8 mouse cellular contexts compared by ENCODE assay signal in the genomic region with DNA sequence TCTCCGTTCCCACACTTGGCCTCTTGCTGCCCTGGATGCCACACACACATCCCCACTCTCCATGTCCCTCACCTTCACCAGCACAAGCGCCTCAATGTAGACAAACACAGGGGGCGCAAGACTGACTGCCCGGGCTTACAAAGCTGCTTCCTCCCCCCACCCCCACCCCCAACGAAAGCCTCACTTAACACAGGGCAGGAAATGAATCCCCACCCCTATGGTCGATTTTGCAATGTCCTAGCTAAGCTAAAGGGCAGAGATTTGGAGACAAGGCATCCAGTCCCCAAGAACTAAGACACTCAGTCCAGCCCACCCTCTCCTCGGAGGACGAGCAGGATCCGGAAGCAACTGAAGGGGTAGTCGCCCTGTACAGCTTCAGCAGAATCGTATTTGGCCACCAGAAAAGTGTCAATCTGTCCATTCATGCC. TPM values are rescaled to one million over a fixed set of nuclear protein-coding genes. Genes with fewer than 3 reads are reported as not detected.
DNase-seq lines count a peak whose midpoint lies in the region; ATAC-seq and TF ChIP-seq lines count a peak whose summit lies in the region.
"Had no signal": no experiment of that assay in that cellular context is flagged by ENCODE, and none has a peak within 500 bp of the region (broad histone marks: within the 10 kb centered on the region; RNA-seq: fewer than 3 reads in every experiment).

No protein-coding gene starts in this region.

- H3K9me3 ChIP-seq in forebrain, embryonic 14.5 days (replicated peaks; ENCODE audit: control insufficient read depth, low read length) = no peaks in the 10 kb centered on the region
- H3K9me3 ChIP-seq in limb, embryonic 15.5 days = no peaks in the 10 kb centered on the region

- peak overlapping the region; percentile 28 for H3K4me3 ChIP-seq in forebrain, embryonic 14.5 days (ENCODE audit: low read depth, low read length)
- H3K4me3 ChIP-seq in limb, embryonic 15.5 days = peak overlapping the region; percentile 42
- peak overlapping the region; percentile 16 for H3K4me3 ChIP-seq in myocyte

- peak; percentile 7 for DNase-seq in CD4-positive helper T cell, adult 2 months (ENCODE audit: low read depth, low spot score)
- peak; percentile 61 for DNase-seq in ES-CJ7 (ENCODE audit: low read depth, low spot score)
- no peak for DNase-seq in forebrain, embryonic 14.5 days (ENCODE audit: low spot score)
- DNase-seq in layer of hippocampus, adult 8-10 months (ENCODE audit: low spot score in 2 of 2) = no peak
- DNase-seq in adrenal gland, postnatal 25 days = no peak

- ATAC-seq in forebrain, embryonic 14.5 days = peak; percentile 61; the same call in 1 of the 2 replicates
- no peak; the same call in 1 of the 2 replicates for ATAC-seq in limb, embryonic 15.5 days (ENCODE audit: insufficient number of reproducible peaks, low FRiP score, low TSS enrichment, low read depth)

- 2% methylated on average over 11 of the region's 11 CpGs for WGBS in forebrain, embryonic 14.5 days
- 2% methylated on average over 11 of the region's 11 CpGs for WGBS in limb, embryonic 15.5 days

- H3K27ac ChIP-seq in forebrain, embryonic 14.5 days (ENCODE audit: low read depth, low read length) = peak overlapping the region; percentile 27; the same call in 1 of the 2 replicates
- no peak overlapping the region for H3K27ac ChIP-seq in limb, embryonic 15.5 days

- H3K9ac ChIP-seq in forebrain, embryonic 14.5 days (ENCODE audit: low read length) = peak overlapping the region; percentile 56
- 0 out of 2 replicates have a peak overlapping the region, but pooled peaks have one; percentile 14 for H3K9ac ChIP-seq in limb, embryonic 15.5 days

- no peaks in the 10 kb centered on the region for H3K36me3 ChIP-seq in forebrain, embryonic 14.5 days (ENCODE audit: control insufficient read depth, insufficient read depth, low read length)
- no peaks in the 10 kb centered on the region for H3K36me3 ChIP-seq in limb, embryonic 15.5 days
- H3K36me3 ChIP-seq in myocyte (ENCODE audit: control insufficient read depth, insufficient read depth) = no peaks in the 10 kb centered on the region

- no peaks in the 10 kb centered on the region for H3K79me2 ChIP-seq in myocyte (ENCODE audit: control insufficient read depth, insufficient read depth)

- TF ChIP-seq POLR2A in myocyte (IDR thresholded peaks at IDR 0.05; ENCODE audit: insufficient read length, low read depth) = no peak

- 0 out of 2 replicates have a peak, but pooled peaks cover 9% of the 10 kb centered on the region for H3K27me3 ChIP-seq in forebrain, embryonic 14.5 days (replicated peaks; ENCODE audit: control insufficient read depth, insufficient read depth, low read length)
- peaks cover 13% of the 10 kb centered on the region for H3K27me3 ChIP-seq in limb, embryonic 15.5 days
- peaks cover 4% of the 10 kb centered on the region for H3K27me3 ChIP-seq in myocyte (ENCODE audit: control insufficient read depth, insufficient read depth, insufficient read length)

- H3K4me1 ChIP-seq in forebrain, embryonic 14.5 days (ENCODE audit: control insufficient read depth, insufficient read depth, low read length) = peaks cover 11% of the 10 kb centered on the region
- H3K4me1 ChIP-seq in limb, embryonic 15.5 days = 0 out of 2 replicates have a peak, but pooled peaks cover 5% of the 10 kb centered on the region

- H3ac ChIP-seq in myocyte (ENCODE audit: control insufficient read depth, insufficient read length) = no peak overlapping the region

- H3K4me2 ChIP-seq in forebrain, embryonic 14.5 days (ENCODE audit: low read length) = peak overlapping the region; percentile 50
- peak overlapping the region; percentile 51 for H3K4me2 ChIP-seq in limb, embryonic 15.5 days
- H3K4me2 ChIP-seq in myocyte (ENCODE audit: low read depth) = peak overlapping the region; percentile 91

TF ChIP-seq in myocyte, 11 proteins besides CTCF, POLR2A, EP300 and RAD21:
- TF ChIP-seq CEBPB (IDR thresholded peaks at IDR 0.05; ENCODE audit: insufficient read depth, poor library complexity, severe bottlenecking) (no peak), TCF3 (IDR thresholded peaks at IDR 0.05; ENCODE audit: insufficient read length, low read depth) (no peak), USF1 (IDR thresholded peaks at IDR 0.05; ENCODE audit: low read depth) (no peak), MAX (IDR thresholded peaks at IDR 0.05; ENCODE audit: low read depth) (no peak), REST (IDR thresholded peaks at IDR 0.05; ENCODE audit: insufficient read depth, insufficient read length) (no peak), MYOD1 (IDR thresholded peaks at IDR 0.05; ENCODE audit: control insufficient read depth in 1 of 3, insufficient read length in 2 of 3, low read depth in 2 of 3) (no peak), MYOG (IDR thresholded peaks at IDR 0.05; ENCODE audit: control insufficient read depth in 1 of 3, insufficient read depth in 1 of 3, insufficient read length in 2 of 3, low read depth in 2 of 3) (no peak), E2F4 (IDR thresholded peaks at IDR 0.05; ENCODE audit: insufficient read depth) (no peak), TCF12 (IDR thresholded peaks at IDR 0.05; ENCODE audit: insufficient read depth, poor library complexity, severe bottlenecking) (no peak), SRF (IDR thresholded peaks at IDR 0.05; ENCODE audit: control insufficient read depth, insufficient read length, low read depth) (no peak), POLR2AphosphoS2 (IDR thresholded peaks at IDR 0.05; ENCODE audit: insufficient read length, low read depth) (no peak)

RNA-seq across cellular contexts. Expression of gene Eno4, which starts 32.3 kb away (rescaled TPM):
- 1.1 and 1.6 TPM in 2 replicates for polyA plus RNA-seq in forebrain, embryonic 14.5 days (2014; fragmentation: Nextera tagmentation; extraction: Ambion mirVana)
- 0.16 and 0.32 TPM in 2 replicates for polyA plus RNA-seq in limb, embryonic 15.5 days (2015; fragmentation: Nextera tagmentation; extraction: Ambion mirVana)
- 0.13 TPM for polyA plus RNA-seq in myocyte (2012; fragmentation: generic; extraction: Trizol)
- 1 to 10 TPM; 1.8 to 2.2 (median 1.9) TPM for total RNA-seq in layer of hippocampus, adult 8-10 months (2022)
- 0.24 and 0.33 TPM in 2 replicates for total RNA-seq in adrenal gland, postnatal 25 days (2021)
- polyA plus RNA-seq: large intestine, adult 2 months had no signal

RNA-seq across cellular contexts. Expression of gene Hspa12a, which starts 32.5 kb away (rescaled TPM):
- polyA plus RNA-seq in forebrain, embryonic 14.5 days (2014; fragmentation: Nextera tagmentation; extraction: Ambion mirVana) = 21.8 and 33.0 TPM in 2 replicates
- 3.4 and 3.5 TPM in 2 replicates for polyA plus RNA-seq in limb, embryonic 15.5 days (2015; fragmentation: Nextera tagmentation; extraction: Ambion mirVana)
- polyA plus RNA-seq in myocyte (2012; fragmentation: generic; extraction: Trizol) = 6.6 TPM
- 100 to 1,000 TPM; 203 to 270 (median 244) TPM for total RNA-seq in layer of hippocampus, adult 8-10 months (2022)
- total RNA-seq in adrenal gland, postnatal 25 days (2021) = 115 and 119 TPM in 2 replicates

Comparison
In these comparisons a context has a peak if more than half of its experiments do, and no peak if none do; other contexts are left out.
1. DNase-seq: peak in CD4-positive helper T cell, adult 2 months (single experiment) and ES-CJ7 (single experiment); none in forebrain, embryonic 14.5 days (single experiment), layer of hippocampus, adult 8-10 months (0 of 2) and adrenal gland, postnatal 25 days (single experiment).
2. Peak in every context shown above with its lines, with median percentiles within 50 percentile points of each other: H3K4me2 ChIP-seq and H3K4me3 ChIP-seq.